Mouse (Mus musculus) cerebellum, adult 9-11 months (tissue): ENCODE data around the gene Tbcd.

ENCODE experiments used
- DNase-seq: peaks from one replicate; pipeline ENCODE4 v3.0.0; 2022

The Tbcd gene

GRCm38 (mm10) chr11:121601422-121601821 lies 149.7 kb downstream of the Tbcd start:
- no peak for DNase-seq

GRCm38 (mm10) chr11:121605604-121606003 lies 153.9 kb downstream of the Tbcd start:
- DNase-seq = no peak

- DNase-seq = no peak
Measured at GRCm38 (mm10) chr11:121610976-121611375, 159.2 kb downstream of the Tbcd start.

GRCm38 (mm10) chr11:121615961-121616485 lies 164.3 kb downstream of the Tbcd start:
- no peak for DNase-seq

GRCm38 (mm10) chr11:121616501-121616900 lies 164.8 kb downstream of the Tbcd start:
- DNase-seq = no peak

- DNase-seq = no peak
Measured at GRCm38 (mm10) chr11:121617371-121617770, 165.6 kb downstream of the Tbcd start.

GRCm38 (mm10) chr11:121625007-121625406 lies 173.3 kb downstream of the Tbcd start:
- DNase-seq = no peak

- DNase-seq = no peak
Measured at GRCm38 (mm10) chr11:121627521-121627920, 175.8 kb downstream of the Tbcd start.

- DNase-seq = no peak
Measured at GRCm38 (mm10) chr11:121629529-121629928, 177.8 kb downstream of the Tbcd start.

GRCm38 (mm10) chr11:121630406-121630805 lies 178.7 kb downstream of the Tbcd start:
- no peak for DNase-seq

- peak; percentile 55 for DNase-seq
Measured at GRCm38 (mm10) chr11:121631410-121631809, 179.7 kb downstream of the Tbcd start.

GRCm38 (mm10) chr11:121636646-121637045 lies 184.9 kb downstream of the Tbcd start:
- no peak for DNase-seq

GRCm38 (mm10) chr11:121641501-121642145 lies 189.9 kb downstream of the Tbcd start:
- peak; percentile 51 for DNase-seq

- no peak for DNase-seq
Measured at GRCm38 (mm10) chr11:121645394-121645793, 193.6 kb downstream of the Tbcd start.

- DNase-seq = no peak
Measured at GRCm38 (mm10) chr11:121647321-121647720, 195.6 kb downstream of the Tbcd start.

- no peak for DNase-seq
Measured at GRCm38 (mm10) chr11:121648166-121648565, 196.4 kb downstream of the Tbcd start.

- DNase-seq = no peak
Measured at GRCm38 (mm10) chr11:121649900-121650299, 198.2 kb downstream of the Tbcd start.

- no peak for DNase-seq
Measured at GRCm38 (mm10) chr11:121650668-121651067, 198.9 kb downstream of the Tbcd start.

GRCm38 (mm10) chr11:121651556-121651955 lies 199.8 kb downstream of the Tbcd start:
- no peak for DNase-seq

GRCm38 (mm10) chr11:121651983-121652382 lies 200.2 kb downstream of the Tbcd start:
- DNase-seq = no peak

GRCm38 (mm10) chr11:121652547-121653305 lies 201.0 kb downstream of the Tbcd start:
- peak; percentile 47 for DNase-seq

GRCm38 (mm10) chr11:121653631-121654030 lies 201.9 kb downstream of the Tbcd start:
- no peak for DNase-seq

GRCm38 (mm10) chr11:121654406-121654945 lies 202.7 kb downstream of the Tbcd start:
- DNase-seq = no peak
